Mouse (Mus musculus) gastrocnemius, adult 8-10 months (tissue): ENCODE data around the gene Jmjd7. TPM values are rescaled to one million over a fixed set of nuclear protein-coding genes. Genes with fewer than 3 reads are reported as not detected.

Experiments
- DNase-seq, 2 experiments: peaks; one replicate each; pipeline ENCODE4 v3.0.0; 2022; ENCODE audit warnings: low spot score in 2 of 2
- total RNA-seq, 4 experiments: library from RNA; stranded (reverse); gene quantifications; 2 replicates each; pipeline ENCODE4 v1.2.4; 2022

Gene Jmjd7
- total RNA-seq, result 1 to 10 TPM; 1.8 to 3.0 (median 2.4) TPM

DNA sequence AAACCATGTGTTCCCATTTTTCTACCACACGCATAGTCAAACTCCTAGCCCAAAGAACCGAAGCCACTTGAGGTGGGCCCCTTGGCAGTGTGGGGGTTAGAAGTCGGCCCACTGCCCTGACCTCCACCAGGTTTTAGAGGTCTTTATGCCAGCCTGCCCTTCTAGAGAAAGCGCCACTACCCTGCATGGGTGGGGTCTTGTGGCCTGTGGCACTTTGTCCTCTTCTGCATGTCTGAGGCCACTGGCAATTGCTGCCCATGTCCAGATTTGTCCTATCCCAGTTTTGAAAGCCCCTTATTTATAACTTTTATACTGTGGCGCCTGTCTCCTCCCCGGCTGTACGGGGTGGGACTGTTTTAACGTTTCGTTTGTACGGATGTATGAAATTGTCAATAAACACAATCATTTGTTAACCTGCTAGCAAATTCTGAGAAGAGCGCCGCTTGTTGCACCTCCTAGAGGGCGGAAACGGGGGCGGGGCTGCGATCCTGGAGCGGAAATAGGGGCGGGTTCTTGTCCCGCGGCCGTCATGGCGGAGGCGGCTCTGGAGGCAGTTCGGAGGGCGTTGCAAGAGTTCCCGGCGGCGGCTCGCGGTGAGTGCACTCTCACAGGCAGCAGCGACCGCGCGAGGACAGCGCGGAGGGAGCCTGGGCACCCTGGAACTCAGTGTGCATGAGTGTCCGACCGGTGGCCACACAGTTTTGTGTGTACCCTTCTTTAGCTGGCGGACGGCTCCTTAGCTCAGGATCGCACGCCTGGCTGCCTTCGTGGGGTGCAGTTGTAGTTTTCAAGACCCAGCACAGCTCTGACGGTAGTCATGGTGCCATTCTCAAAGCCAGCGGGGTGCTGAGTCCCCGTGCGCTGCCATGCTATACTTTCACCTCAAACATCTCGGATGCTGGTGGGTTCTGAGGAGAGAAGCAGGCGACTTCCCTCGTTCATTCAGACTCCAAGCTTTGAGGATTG, at the start of gene Jmjd7, which contains the start of gene Gm28042:
Gene Jmjd7 (plus strand): TSS at position 500 of the 966 bp plus-strand sequence.
Gene Gm28042 (plus strand): TSS at position 510 of the 966 bp plus-strand sequence.
- DNase-seq, result peak; percentile 84

DNA sequence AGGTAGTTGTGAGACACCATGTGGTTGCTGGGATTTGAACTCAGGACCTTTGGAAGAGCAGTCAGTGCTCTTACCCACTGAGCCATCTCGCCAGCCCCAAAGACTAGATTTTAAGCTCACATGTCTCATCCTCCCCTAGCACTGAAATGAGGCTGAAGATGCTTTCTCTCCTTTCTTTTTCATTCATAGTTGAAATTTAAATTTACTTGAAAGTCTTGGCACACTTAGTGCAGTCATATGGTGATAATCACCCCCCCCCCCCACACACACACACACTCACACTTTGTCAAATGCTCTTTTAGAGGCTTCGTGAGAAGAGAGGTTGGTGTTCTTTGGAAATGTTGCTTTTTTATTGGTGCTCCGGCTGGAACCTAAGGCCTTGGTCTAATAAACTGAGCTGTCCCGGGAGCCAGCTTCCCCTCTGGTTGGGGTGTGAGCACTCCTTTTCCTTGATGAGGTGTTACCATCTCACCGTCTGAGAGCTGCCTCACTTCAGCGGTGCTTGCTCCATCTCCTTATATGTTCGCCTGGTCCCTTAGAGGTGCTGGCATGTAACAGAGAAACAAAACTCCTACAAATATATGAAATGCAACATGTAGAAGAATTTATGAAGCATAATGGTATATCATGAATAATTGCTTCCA, 46.8 kb upstream of the Jmjd7 start:
- DNase-seq, result no peak

DNA sequence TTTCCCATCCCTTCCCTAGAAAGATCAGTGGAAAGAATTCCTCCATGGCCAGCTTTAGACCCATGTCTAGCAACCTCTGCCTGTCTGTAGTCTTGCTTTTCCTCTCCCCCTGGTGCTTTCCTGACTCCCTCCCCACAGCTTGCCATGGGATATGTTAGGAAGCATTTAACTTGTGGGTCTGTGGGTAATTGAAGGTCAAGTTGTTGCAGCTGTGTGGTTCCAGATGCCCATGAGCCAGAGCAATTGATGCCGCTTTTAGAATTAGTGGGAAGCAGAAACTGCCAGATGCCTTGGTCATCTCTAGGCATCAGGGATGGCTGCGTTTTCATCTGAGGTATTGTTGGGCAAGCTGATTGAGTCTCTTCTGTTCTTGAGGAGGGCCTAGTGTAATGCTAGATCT, 45.7 kb upstream of the Jmjd7 start:
- no peak for DNase-seq

GRCm38 (mm10) chr2:119985871-119986270, 41.4 kb upstream of the Jmjd7 start:
- no peak for DNase-seq

DNA sequence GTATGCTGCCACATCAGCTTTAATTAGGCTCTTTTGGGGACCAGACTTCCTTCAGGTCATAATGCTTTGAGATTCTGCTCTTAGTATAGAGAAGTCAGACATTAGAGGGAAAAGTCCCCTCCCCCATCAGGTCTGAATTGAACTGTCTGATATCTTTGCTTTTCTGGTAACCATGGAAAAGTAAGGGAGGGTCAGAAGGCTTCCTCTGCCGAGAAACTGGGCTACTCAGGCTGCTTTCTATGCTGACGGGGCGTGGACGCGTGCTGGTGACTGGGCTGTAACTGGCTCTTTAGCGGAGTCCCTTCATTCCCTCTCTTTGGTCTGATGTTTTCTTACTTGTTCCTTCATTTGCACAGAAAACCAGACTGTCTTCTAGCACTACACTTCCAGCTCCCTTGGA, 40.9 kb upstream of the Jmjd7 start:
- DNase-seq, result no peak

DNA sequence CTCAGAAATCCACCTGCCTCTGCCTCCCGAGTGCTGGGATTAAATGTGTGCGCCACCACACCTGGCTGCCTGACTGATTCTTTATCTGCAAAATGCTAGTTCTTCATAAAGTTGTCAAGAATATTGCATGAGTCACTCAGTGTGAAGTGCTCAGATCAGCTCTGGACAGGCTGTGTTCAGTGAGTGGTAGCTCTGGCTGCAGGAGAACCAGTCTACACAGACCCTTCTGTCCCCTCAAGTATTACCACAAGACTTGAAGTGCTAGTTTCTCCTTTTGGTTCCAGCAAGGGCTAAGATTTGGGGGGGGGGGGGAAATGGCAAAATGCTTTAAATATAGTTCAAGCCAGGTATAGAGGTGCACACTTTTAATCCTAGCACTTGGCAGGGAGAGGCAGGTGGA, 39.8 kb upstream of the Jmjd7 start:
- DNase-seq, result no peak

DNA sequence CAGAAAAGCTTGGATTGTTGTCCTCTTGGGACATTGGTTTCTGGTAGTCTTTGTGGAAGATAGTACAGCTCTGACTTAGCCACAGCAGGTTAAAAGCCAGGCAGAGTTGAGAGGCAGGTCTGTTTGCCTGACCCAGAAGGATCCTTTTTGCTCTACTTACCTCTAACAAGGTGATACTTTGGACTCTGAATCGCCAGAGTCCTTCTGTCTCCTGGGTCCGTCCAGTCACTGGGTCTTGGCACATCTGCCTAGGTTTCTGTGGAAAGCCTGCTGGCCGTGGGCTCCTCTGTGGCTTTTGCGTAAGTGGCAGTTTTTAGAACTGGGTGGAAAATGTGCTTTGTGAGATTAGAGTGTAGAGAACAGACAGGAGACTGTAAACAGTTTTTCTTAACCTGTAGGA, 38.3 kb upstream of the Jmjd7 start:
- no peak for DNase-seq

- no peak for DNase-seq
These were observed 36.4 kb upstream of the Jmjd7 start for GRCm38 (mm10) chr2:119990881-119991280.

- peak; percentile 40 to 64 for DNase-seq
These were observed 34.9 kb upstream of the Jmjd7 start for GRCm38 (mm10) chr2:119992349-119992748.

DNA sequence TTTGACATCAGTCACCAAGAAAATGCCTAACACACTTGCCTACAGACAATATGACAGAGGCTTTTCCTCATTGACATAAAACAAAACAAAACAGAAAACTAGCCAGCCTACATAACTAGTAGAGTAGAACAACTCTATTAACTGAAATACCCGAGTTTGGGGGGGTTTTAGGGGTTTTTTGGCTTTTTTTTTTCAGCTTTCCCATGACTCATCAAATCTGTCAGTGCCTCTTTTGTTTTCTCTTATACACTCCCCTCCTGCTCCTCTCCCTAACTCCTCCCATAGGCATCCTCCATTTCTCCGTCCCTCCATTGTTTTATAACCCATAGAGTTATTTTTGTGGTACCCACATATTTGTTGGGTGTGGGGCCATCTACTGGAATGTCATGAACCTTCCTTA, 33.8 kb upstream of the Jmjd7 start:
- no peak for DNase-seq

DNA sequence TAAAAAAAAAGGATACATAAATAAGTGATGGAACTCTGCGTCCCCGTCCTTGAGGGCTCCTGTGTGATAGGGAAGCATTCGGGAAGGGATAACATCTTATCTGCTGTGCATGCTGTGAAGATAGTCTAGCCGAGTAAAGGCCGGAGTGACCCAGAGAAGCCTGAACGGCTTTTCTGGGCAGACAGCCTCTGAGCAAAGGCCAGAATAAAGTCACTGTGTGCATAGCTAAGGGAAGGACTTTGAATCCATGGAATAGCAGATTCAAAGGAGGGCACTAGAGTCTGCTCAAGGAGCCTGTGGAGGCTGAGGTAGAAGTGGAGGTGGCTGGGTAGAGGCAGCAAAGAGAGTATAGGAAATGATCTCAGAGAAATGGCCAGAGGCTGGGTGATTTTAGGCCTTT, 32.4 kb upstream of the Jmjd7 start:
- no peak for DNase-seq

- DNase-seq, result no peak
These were observed 31.6 kb upstream of the Jmjd7 start for GRCm38 (mm10) chr2:119995391-119996281.

DNA sequence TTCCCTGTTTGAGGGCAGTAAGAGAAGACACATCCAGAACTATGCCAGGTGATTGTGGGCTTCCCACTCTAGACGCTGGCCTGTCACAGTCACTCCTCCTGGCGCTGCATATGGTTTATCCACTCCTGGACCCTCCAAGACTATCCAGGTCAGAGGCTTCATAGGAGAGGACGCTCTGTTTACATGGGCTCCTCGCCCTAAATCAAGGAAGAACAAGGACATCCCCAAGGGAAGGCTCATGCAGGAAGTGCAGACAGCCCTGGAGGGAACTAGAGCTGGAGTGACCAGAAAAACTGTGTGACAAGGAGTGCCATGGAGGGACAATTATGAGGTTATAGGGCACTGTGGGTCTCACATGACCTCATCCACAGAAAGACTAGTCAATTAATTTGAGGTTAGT, 29.9 kb upstream of the Jmjd7 start:
- DNase-seq, result no peak

DNA sequence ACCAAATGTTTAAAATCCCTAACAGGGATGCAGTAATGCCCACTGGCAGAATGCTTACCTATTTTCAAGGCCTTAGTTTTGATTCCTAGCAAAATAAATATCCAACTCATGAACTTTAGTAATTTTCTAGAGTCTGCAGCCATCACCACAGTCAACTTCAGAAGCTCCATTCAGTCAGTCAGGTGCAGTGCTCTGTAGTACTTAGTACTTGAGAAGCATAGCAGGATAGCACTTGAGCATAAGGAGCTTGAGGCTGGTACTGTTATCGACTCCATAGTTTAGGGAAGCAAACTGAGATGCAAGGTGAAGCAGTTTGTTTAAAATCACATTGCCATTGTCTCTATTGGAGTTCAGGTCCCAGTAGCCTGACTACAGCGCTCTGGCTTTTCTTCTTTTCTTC, 27.6 kb upstream of the Jmjd7 start:
- no peak for DNase-seq

GRCm38 (mm10) chr2:120000882-120001584, 26.2 kb upstream of the Jmjd7 start:
- DNase-seq, result no peak

DNA sequence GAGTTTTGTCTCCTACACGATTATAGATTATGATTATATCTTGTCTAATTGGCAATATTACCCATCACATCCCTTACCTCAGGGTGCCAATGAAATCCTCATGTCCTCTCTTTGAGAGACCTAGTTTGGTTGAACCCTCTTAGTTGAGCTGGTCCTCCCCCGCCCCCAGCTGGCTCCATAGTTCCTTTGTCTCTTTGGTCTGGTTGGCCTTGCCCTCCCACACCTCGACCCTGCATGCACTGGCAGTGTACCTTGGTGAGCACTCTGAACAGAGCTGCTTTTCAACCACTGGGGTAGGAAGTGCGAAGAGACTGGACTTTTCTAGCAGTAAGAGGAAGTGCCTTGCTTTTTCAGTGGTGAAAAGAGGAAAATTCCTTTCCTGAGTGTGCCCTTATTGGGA, 25.3 kb upstream of the Jmjd7 start:
- no peak for DNase-seq

DNA sequence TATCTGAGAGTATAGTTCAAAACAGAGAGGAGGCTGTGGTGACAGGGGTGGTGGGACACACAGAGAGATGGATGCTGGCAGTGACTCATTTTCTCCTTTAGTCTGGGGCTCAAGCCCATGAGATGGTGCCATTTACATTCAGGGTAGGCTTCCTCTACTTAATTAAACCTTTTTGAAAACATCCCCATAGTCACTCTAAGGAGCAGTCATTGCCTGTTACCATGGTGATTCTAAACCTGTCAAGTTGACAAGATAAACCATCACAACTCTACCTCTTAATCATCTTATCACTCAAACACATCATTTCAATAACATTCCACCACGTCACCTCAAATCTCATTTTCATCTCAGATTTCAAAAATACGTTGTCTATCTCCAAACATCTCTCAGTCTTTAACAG, 23.3 kb upstream of the Jmjd7 start:
- DNase-seq, result no peak

DNA sequence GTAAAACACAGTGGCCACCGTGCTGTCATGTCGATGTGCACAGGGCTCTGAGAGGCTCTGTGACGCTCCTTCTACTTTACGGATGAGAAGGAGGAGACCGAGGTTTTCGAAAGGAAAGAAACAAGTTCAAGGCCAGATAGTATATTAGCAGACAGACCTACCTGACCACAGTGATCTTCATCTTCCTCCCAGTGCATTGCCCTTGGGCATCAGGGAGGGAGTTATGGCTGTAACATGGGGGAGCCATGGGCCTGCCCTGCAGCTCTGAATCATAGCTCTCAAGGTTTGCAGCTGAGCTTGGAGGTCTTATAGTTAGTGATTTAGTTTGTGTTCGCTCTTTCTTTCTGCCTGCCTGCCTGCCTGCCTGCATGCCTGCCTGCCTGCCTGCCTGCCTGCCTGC, 20.6 kb upstream of the Jmjd7 start:
- DNase-seq, result no peak

DNA sequence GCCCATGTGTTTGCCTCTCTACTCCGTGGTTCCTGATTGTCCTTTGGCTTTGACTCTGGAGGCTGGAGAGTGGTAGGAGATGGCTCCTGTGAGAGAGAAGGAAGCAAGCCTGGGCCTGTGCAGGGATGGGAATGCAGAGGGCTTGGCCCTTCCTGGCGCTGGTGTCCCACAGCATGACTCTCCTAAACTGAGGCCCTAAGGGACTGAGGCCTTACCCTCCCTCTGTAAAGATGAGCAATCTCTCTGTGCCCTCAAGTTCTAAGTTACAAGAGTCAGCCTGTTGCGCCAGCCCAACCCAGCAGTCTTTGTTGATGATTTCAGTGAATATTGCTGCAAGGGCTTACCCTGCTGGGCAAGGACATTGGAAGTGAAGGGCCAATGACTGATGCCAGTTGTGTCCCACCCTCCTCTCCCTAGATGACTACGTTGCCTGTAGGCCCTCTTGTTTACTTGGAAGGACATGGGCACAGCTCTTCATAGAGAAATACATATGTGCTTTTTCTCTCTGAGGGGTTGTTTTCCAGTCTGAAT, 19.5 kb upstream of the Jmjd7 start:
- DNase-seq, result no peak

- no peak for DNase-seq
These were observed 18.6 kb upstream of the Jmjd7 start for GRCm38 (mm10) chr2:120008672-120009071.
